Mouse (Mus musculus): ENCODE measurements around the gene Cd27. TPM values are rescaled to one million over a fixed set of nuclear protein-coding genes. Genes with fewer than 3 reads are reported as not detected.

Cd27 gene
- total RNA-seq, 2 experiments from 2014 or later = 1.7 TPM; not detected in 1

GRCm38 (mm10) chr6:125213715-125214114 lies 23.1 kb downstream of the Cd27 start:
- DNase-seq = no peak

- DNase-seq = no peak
Measured at GRCm38 (mm10) chr6:125213129-125213528, 23.7 kb downstream of the Cd27 start.

GRCm38 (mm10) chr6:125212621-125213020 lies 24.2 kb downstream of the Cd27 start:
- DNase-seq = no peak

GRCm38 (mm10) chr6:125210436-125210835 lies 26.4 kb downstream of the Cd27 start:
- DNase-seq = no peak

- no peak for DNase-seq
Measured at GRCm38 (mm10) chr6:125197166-125197565, 39.6 kb downstream of the Cd27 start.

- DNase-seq = peak; percentile 21 to 59
Measured at GRCm38 (mm10) chr6:125196301-125196700, 40.5 kb downstream of the Cd27 start.

- no peak for DNase-seq
Measured at GRCm38 (mm10) chr6:125195541-125196075, 41.2 kb downstream of the Cd27 start.

- DNase-seq = no peak
Measured at GRCm38 (mm10) chr6:125193390-125193789, 43.4 kb downstream of the Cd27 start.

- no peak for DNase-seq
Measured at GRCm38 (mm10) chr6:125192841-125193240, 44.0 kb downstream of the Cd27 start.

- peak; percentile 93 to 94 for DNase-seq
Measured at GRCm38 (mm10) chr6:125192016-125192714, 44.6 kb downstream of the Cd27 start.

GRCm38 (mm10) chr6:125191332-125192015 lies 45.3 kb downstream of the Cd27 start, which contains the start of the genes Ncapd2 and Mrpl51:
Gene Ncapd2, minus strand, starts transcription at chr6:125191701.
Gene Mrpl51, plus strand, starts transcription at chr6:125191801.
- DNase-seq = peak; percentile 98

GRCm38 (mm10) chr6:125190816-125191215 lies 46.0 kb downstream of the Cd27 start:
- no peak for DNase-seq

- no peak for DNase-seq
Measured at GRCm38 (mm10) chr6:125186203-125186602, 50.6 kb downstream of the Cd27 start.

Small RNA genes lying within 50 kb of the gene (microRNA-seq; reads per million reads assigned to microRNA genes)
- gene Mir3098 (2.3 to 4.9 reads per million in 2 experiments), gene Mir8113 (0 reads per million in 2 experiments)

Other genes with a start within 250 kb of the Cd27 start
- under 1 TPM; 0.62 to 0.80 TPM for gene Pianp, start 240.3 kb downstream of the Cd27 start, total RNA-seq (2021)
- 10 to 100 TPM; 20.5 to 20.6 TPM for gene Zfp384, start 227.9 kb downstream of the Cd27 start, total RNA-seq (2021)
- gene Ing4, start 197.2 kb downstream of the Cd27 start, total RNA-seq (2021) = 10 to 100 TPM; 22.4 to 26.6 TPM
- 1 to 10 TPM in 1 of 2 experiments, under 1 TPM in 1; 0.99 to 2.7 TPM for gene Acrbp, start 187.3 kb downstream of the Cd27 start, total RNA-seq (2021)
- gene Lpar5, start 169.1 kb downstream of the Cd27 start, total RNA-seq (2021) = under 1 TPM; 0.25 to 0.62 TPM
- gene Chd4, start 141.0 kb downstream of the Cd27 start, total RNA-seq (2021) = 100 to 1,000 TPM; 105 to 111 TPM
- gene Nop2, start 105.1 kb downstream of the Cd27 start, total RNA-seq (2021) = 10 to 100 TPM; 19.2 to 20.1 TPM
- gene Iffo1, start 91.8 kb downstream of the Cd27 start, total RNA-seq (2021) = 1 to 10 TPM; 5.0 to 5.9 TPM
- 1,000 to 10,000 TPM; 4,422 to 5,568 TPM for gene Gapdh, start 70.5 kb downstream of the Cd27 start, total RNA-seq (2021)
- 10 to 100 TPM; 12.2 to 15.6 TPM for gene Ncapd2, start 45.3 kb downstream of the Cd27 start, total RNA-seq (2021)
- gene Mrpl51, start 45.2 kb downstream of the Cd27 start, total RNA-seq (2021) = 100 to 1,000 TPM; 316 to 366 TPM
- gene Vamp1, start 21.5 kb downstream of the Cd27 start, total RNA-seq (2021) = 1 to 10 TPM; 5.0 to 7.8 TPM
- 1 to 10 TPM; 5.7 to 6.1 TPM for gene Tapbpl, start 5.2 kb downstream of the Cd27 start, total RNA-seq (2021)
- gene Tuba3a, start 49.0 kb upstream of the Cd27 start, total RNA-seq (2021) = not detected
- 10 to 100 TPM; 25.0 to 28.7 TPM for gene Ltbr, start 76.9 kb upstream of the Cd27 start, total RNA-seq (2021)
- gene Scnn1a, start 83.6 kb upstream of the Cd27 start, total RNA-seq (2021) = 1 to 10 TPM in 1 of 2 experiments, under 1 TPM in 1; 0.47 to 1.3 TPM
- 10 to 100 TPM; 47.5 to 50.8 TPM for gene Tnfrsf1a, start 112.4 kb upstream of the Cd27 start, total RNA-seq (2021)
- gene Plekhg6, start 143.8 kb upstream of the Cd27 start, total RNA-seq (2021) = not detected

All from heart, adult 18-20 months (tissue).